Mouse (Mus musculus): ENCODE results near the gene Emilin3.

The Emilin3 gene

DNA sequence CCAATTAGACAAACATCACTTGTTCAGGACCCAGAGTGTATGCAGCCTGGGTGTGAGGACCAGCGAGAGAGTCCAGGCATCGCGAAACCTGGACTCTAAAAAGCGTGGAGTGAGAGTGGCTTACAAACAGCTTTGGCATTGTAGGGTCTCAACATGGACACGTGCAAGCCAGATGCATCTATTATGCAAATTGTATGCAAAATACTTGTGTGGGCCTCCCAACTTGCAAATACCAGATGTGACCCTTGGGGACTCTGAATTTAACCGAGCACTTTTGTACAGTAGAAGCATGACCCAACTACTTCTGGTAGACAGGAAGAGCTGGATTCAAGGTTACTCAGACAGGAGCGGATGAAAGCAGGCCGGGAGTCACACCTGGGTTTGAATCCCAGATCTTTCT lies 4.6 kb upstream of the Emilin3 start:
- DNase-seq (ENCODE audit: low read depth, low spot score), result no peak

DNA sequence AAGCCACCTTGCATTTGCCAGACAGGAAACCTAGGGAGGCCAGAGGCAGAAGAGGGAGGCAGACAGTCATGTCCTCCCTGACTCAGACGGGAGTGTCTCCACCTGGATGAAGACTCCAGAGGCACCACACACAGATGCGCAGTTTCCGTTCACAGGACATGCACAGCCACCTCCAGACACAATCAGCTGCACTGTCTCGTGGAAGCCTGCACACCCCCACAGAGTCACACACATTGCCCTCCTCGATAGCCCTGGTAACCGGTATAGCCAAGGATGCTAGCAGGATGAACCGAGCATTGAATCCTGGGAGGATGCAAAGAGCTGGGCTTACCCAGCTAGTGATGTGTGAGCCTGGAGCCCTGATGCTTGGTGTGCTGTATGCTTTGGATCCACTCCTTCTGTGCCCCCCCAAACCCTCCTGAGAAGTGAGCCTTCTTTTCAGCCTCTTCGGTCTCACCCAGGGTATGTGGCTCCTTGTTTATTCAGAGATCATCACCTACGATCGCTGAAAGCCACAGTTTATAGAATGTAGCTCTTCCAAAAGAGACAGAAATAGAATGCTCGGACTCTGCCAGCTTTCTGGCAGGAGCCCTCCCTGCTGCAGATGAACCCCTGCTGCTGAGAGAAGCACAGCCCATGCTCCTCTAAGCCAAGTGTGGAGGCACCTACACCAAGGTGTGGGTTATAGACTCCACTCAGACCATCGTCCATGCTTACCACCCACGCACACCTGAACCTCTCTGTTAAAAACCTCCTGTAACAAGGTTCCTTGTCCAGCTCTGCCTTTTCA lies 3.9 kb upstream of the Emilin3 start:
- DNase-seq (ENCODE audit: low read depth, low spot score), result no peak

DNA sequence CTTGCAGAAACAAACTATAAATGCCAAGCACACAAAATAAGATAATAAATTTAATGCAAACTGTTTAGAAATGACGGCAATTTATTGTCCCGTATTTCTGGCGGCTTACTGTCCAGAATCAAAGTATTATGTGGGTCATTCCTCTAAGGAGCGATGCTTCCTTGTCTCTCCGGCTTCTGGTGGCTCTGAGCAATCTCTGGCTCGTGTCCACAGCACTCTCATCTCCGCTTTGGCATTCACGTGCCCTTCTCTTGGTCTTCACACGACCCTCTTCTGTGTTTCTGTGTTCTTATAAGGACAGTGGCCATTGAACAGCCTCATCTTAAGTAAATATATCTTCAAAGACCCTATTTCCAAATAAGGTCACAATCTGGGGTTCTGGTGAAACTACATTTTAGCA lies 2.5 kb upstream of the Emilin3 start:
- no peak for DNase-seq (ENCODE audit: low read depth, low spot score)

DNA sequence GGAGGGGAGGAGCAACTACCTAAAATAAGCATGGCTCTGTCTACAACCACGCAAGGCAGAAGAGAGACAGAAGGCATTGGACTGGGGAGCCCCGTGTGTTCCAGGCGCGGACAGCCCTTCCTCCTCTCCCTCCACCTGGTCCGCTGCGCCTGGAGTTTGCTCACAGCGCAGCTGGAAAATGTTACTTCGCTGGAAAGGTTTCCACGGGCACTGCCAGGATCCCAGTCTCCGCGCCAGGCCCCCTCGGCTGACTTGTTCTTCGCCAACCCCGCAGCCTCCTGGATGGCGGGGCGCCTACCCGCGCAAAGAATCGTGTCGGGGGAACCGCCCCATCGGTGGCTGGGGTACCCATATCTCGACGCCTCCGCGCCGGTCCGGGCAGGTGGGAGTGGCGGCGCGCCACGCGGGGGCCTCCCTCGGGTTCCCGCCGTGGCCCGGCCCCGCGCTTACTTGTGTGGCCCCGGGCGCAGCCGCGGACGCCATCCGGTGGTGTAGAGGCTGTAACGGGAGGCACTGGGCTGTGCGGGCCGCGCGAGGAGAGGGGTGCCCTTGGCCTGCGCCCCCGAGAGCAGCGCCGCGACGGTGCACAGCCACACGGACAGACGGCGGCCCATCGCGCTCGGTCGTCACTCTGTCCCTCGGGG lies 448 bp downstream of the Emilin3 start:
- no peak for DNase-seq (ENCODE audit: low read depth, low spot score)

DNA sequence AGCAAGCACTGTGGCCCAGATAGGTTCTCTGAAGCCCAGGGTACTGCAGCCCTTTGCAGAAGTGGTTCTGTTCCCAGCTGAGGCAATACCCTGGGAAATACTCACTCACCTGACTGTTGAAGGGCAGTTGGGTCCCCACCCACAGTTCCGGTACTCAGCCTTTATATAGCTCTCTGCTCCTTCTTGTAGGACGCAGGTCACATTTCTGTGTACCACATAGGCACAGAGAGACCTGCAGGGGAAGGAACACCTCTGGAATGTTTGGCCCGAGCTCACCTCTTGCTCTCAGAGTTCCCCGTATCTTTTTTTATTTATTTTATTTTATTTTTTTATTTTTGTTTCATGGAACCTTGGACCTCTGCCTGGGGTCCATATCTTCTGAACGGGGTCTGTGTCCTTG lies 1.5 kb downstream of the Emilin3 start:
- no peak for DNase-seq (ENCODE audit: low read depth, low spot score)

DNA sequence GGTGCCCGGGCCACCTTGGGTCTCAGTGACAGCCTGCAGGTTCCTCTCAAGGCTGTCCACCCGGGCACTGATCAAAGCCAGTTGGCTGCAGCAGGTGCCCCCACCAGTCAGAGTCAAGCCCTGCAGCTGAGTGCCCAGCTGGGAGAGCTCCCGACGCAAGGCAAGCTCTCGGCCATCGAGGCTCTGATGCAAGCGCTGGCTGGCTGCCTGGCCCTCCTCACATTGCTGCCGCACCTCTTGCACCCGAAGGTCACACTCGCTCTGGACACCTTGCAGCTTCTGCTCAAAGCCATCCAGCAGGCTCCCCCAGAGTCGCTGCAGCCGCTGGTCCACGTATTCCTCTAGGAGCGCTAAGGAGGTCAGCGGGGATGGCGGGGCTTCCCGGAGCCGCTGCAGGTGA lies 3.5 kb downstream of the Emilin3 start:
- no peak for DNase-seq (ENCODE audit: low read depth, low spot score)

DNA sequence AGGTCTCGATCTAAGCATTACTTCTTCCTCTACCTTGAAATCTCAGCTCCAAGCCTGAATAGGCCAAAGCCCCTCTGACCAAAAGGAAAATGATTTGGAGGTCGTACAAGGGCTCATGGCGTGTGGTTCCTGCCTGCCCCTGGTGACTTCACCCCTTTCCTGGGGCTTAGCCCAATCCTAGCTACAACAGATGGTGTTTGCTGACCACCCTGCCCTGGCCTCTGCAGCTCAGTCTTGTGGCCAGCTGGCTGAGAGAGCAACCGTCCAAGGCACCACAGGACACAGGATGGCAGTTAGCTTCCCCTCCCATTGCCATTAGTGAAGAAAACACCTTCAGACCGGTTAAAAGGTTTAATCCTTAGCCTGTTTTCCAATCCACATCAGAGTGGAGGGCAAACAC lies 6.0 kb downstream of the Emilin3 start:
- no peak for DNase-seq (ENCODE audit: low read depth, low spot score)

DNA sequence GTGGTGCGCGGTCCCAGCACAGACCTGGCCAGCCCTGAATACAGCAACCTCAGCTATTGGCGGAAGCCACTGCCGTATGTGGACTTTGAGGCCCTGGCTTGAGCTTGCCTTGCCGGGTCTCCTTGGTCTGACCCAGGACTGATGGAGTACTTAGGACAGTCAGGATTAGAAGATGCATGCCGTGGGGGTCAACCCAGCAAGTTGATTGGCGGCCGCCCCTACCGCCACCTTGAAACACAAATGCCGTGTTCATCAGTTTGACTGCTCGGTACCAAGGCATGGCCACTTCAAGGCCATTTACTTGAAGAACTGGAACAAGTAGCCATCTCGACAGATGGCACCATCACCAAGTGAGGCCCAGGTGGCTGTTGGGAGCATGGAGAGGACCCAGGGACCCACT lies 6.8 kb downstream of the Emilin3 start:
- DNase-seq (ENCODE audit: low read depth, low spot score), result no peak

DNA sequence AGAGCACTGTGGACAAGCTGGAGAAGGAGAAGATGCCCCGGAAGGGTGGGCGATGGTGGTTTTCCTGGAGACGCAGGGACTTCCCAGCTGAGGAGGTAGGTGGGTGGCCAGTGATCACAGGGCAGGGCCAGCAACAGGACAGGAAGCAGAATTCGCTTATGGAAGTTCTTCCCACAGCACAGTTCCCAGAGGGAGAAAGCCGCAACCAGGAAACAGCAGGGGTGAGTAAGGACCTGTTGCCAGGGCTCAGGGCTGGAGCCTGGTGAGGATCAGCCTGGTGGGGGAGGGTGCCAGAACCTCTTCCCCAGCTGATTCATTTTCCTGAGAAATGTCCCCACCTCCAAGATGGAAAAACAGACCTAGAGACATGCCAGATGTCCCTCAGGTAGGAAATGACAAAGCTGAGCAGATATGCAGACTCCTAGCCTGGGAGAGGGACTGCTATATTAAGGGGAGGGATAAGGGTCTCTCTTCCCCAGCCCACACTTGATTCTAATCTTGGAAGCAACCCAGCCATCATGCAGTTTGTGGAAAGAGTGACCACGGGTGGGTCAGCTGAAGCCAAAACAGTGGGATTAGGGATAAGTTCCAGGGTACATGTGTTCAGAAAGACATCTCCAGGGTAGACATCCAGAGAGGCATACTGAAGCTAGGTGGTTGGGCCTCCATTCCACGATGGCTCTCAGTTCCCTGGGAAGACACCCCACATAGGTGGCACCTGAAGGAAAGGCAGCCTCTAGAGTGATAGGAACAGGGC lies 10.3 kb downstream of the Emilin3 start:
- no peak for DNase-seq (ENCODE audit: low read depth, low spot score)

DNA sequence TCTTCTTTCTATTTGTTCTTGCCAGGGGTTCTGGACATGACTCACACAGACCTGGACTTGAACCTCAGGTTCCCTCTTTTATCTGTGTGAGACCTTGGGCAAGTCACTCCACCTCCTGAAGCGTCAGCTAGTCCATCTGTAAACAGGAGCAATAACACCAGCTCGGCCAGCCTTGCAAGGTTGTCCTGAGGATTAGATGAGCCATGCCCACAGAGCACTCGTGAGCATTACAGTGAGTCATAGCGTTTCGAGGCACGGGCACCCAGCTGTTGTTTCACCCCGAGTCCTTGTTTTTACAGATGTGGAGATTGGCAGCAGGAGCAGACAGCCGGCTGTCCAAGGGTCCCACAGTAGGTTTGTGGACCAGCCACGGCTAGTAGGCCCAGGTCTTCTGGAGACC lies 20.4 kb downstream of the Emilin3 start:
- no peak for DNase-seq (ENCODE audit: low read depth, low spot score)

DNA sequence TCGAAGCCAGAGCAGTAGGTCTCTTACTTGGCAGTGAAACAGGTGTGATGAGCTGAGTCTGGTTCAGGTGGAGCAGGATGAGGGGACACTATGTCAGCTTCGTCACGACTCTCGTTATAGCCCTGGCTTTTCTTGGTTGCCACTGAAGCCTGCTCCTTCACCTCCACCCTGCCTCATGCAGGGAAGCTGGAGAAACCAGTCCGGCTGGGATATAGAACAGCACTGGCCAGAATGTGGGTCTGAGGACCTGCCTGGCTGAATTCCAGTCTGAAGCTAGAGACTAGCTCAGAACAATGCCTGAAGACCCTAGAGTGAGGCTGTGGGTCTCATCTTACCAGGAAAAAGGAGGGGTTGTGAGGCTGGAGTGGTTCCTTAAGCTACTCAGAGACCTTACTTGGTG lies 21.1 kb downstream of the Emilin3 start:
- no peak for DNase-seq (ENCODE audit: low read depth, low spot score)

DNA sequence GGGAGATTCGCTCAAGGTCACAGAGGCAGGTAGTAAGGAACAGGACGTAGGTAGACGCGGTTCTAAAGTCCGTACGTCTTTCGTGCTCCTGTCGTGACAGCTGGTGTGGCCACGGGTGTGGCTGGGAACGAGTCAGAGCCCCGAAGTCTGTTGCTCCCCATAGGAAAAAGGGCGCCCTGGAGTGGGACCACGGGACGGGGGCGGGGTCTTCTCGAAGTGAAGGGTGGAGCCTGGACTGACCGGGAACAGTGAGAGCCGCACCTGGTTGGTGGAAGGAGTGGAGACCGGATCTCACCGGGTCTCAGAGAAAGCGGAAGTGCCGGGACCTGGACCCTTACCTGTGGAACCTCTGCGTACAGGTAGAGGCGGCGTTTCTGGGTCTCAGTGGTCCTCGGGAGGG lies 24.3 kb downstream of the Emilin3 start:
- DNase-seq (ENCODE audit: low read depth, low spot score), result no peak

DNA sequence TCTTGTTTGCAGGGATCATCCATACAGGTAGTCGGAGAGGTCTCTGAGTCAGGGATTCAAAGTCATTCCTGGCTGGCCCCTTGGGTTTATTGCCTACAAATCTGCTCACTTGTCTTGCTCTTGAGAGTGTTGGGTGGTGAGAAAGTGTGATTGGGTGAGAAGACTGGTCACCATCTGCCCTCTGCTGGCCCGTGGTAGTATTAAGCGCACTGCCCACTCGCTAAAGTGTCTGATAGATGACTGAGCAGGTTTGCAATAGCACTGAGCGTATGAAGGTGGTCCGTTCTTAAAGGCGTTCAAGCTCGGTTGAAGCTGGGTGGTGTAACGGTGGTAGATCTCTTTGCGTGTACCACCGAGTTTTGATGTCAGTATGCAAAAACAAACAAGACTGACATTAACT lies 24.8 kb downstream of the Emilin3 start:
- DNase-seq (ENCODE audit: low read depth, low spot score), result peak; percentile 62

DNA sequence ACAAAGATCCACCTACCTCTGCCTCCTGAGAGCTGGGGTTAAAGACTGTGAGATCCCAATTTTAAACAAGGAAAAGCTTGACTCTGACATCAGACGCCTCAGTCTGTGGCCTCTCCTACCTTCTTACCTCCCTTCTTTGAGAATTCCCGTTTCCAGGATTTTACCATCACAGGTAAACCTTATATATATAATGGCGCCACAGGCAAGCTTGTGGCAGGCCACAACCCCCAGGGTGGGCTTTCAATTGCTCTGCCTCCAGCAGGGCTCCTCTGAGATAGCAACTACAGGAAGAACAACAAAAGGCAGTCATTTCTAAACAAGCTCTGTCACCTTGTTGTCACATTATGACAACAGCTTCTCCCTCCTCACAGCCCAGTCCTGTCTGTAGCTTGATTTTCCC lies 25.9 kb downstream of the Emilin3 start:
- DNase-seq (ENCODE audit: low read depth, low spot score), result no peak

DNA sequence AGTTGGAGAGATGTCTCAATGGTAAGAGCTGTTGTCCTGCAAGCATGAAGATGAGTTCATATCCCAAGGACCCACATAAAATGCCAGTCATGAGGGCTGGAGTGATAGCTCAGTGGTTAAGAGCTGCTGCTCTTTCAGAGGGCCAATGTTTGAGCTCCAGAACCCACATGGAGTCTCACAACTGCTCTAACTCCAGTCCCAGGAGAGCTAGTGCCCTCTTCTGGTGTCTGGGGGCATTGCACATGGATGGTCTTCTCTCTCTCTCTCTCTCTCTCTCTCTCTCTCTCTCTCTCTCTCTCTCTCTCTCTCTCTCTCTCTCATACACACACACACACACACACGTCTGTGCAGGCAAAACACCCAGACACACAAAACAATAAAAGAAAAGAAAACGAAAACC lies 27.3 kb downstream of the Emilin3 start:
- no peak for DNase-seq (ENCODE audit: low read depth, low spot score)

DNA sequence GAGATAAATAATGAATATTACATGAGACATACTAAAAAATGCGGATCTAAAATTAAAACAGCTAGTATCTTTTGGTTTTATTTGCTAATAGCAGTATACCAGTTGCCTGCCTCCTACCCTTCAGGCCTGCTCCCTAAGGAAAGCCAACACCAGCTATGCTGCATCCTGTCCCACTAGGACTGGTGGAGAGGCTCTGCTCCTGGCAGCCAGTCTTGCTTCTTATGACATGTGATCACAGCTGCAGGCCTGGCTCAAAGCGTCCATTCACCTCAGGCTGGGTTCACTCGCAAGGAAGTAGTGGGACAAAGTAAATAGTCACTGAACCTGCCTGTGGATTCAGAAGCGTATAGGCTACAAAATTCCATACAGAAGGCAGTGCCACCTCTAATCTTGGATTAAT lies 28.2 kb downstream of the Emilin3 start:
- DNase-seq (ENCODE audit: low read depth, low spot score), result no peak

DNA sequence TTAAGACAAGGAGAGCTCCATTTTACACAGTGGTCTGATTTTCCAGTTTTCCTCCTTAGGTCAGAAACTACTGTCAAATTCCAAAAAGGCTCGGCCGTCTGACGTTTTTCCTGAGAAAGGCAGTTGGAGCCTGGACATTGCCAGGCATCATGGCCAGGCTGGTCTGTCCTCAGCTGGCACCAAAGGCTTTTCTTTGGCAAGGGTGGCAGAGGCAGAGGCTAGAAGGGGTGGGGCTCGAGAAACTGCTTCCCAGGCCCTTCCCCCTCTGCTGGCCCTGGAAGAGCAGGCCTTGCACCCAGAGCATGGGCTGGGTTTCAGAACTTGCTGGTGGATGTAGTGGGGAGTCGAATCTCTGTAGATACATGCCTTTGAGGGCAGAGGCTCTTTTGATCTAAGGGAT lies 29.7 kb downstream of the Emilin3 start:
- DNase-seq (ENCODE audit: low read depth, low spot score), result no peak

DNA sequence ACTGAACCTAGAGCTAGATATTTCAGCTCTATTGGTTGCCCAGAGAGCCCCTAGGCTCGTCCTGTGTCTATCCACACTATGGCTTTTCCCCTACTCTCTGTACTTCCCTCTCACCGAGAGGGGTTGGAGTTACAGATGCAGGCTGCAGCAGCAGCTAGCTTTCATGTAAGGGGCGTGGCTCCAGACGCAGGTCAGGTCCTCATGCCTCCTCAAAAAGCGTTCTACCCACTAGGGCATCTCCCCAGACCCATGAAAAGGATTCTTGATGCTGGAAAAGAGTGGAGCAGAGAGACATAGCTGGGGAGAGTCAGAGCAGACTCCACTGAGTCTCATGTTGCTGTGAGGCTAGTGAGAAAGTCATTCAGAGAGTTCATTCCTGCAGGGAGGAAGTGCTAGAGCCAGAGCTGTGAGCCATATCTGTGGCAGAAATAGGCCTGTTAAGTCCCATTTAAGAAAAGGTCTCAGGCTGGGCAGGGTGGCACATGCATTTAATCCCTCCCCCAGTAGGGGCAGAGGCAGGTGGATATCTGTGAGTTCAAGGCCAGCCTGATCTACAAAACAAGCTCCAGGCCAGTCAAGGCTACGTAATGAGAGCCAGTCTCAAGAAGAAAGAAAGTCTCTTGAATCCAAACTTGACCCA lies 30.5 kb downstream of the Emilin3 start:
- no peak for DNase-seq (ENCODE audit: low read depth, low spot score)

DNA sequence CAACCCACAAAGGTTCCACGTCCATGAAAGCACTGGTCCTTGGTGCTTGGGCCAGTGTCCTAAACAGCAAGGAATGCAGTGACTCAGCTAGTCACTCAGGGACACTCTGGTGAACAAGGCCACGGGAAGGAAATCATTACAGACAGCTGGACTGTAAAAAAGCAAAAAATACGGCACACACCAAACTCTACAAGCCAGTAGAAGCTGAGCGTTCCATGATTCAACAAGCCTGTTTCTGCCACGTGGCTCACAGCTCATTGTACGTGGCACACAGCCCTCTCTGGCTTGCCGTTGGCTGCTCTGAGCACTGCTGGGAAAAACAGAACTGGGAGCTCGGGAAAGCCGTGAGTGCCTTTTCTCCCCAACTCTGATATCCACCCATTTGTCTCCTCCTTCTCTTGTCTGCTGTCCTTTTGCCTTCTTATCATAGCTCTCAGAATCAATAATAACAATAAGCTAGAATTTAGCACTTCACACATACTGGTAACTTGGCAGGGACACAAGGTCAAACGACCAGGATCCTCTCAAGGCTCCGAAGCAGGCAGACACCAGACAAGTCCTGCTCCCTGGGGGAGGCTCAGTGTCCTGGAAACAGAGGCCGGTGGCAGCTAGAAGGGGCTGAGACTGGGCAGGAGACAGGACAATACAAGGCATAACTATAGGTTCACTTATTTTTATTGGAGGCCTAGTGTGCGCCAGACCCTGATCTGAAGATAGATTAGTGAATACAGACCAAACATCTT lies 31.5 kb downstream of the Emilin3 start, which contains the start of gene Lpin3:
TSS of gene Lpin3 (plus strand) at position 218 of the 743 bp plus-strand sequence.
- DNase-seq (ENCODE audit: low read depth, low spot score), result no peak

DNA sequence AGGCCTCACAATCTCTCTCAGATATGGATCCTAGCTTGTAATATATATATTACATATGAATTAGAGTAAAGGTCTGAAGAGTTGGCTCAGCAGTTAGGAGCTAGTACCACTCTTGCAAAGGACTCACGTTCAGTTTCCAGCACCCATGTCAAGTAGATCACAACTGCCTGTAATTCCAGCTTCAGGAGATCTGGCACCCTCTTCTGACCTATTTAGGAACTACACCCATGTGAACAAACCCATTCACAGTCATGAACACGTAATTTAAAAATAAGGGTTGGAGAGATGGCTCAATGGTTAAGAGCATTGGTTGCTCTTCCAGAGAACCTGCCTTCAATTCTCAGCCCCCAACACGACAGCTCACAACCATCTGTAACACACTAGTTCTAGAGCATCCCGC lies 36.0 kb downstream of the Emilin3 start:
- DNase-seq (ENCODE audit: low read depth, low spot score), result no peak

DNA sequence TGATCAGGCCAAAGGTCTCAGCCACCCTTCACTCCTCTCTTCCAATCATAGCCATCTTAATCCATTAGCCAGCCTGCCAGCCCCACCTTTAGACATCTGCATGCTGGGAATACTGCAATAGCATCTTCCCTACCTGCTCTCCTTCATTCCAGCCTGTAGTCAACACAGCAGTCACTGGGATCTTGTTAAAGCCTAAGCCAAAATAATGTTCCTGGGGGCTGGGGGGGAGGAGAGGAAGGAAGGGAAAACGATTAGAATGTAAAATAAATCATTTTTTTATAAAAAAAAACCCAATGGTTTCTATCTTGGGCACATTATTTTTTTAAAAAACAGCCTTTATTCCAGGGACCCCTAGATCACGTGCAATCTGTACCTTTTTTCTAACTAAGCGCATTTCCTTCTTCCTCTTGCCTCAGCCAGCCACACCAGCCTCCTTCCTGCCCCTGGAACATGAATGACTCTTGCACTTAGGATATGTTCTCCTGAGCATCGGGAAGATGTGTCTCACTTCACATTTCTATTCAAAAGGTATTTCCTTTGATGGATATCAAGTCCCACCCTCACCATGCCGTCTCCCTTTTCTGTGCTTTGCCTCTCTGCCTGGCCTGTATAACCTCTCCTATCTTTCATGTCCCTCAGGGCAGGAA lies 37.8 kb downstream of the Emilin3 start:
- DNase-seq (ENCODE audit: low read depth, low spot score), result no peak
